Mouse (Mus musculus) brain, embryonic 14.5 days (tissue): ENCODE measurements at regions not wholly inside any gene's neighbourhood (a gene's known extent, or its start where the extent isn't known, plus 50 kb on each side); places are given as distances from the start of the nearest gene placed in this dataset.

Source experiments
- DNase-seq: peaks from one replicate; pipeline ENCODE4 v3.0.0-alpha.2; 2011; ENCODE audit warnings: low read depth
- CTCF ChIP-seq: fragments of 200-500 bp; IDR thresholded peaks from 2 replicates; pipeline ENCODE4 v1.5.1; 2012; ENCODE audit warnings: inconsistent platforms, mild to moderate bottlenecking, moderate library complexity, borderline replicate concordance; ENCODE audit not compliant: insufficient read depth, insufficient read length; ENCODE audit errors: extremely low read depth
- POLR2A ChIP-seq: fragments of 200-500 bp; IDR thresholded peaks from 2 replicates; pipeline ENCODE4 v1.6.1; 2012; ENCODE audit warnings: mild to moderate bottlenecking, inconsistent platforms, borderline replicate concordance; ENCODE audit not compliant: poor library complexity, insufficient read depth, insufficient read length, severe bottlenecking; ENCODE audit errors: extremely low read depth

- TF ChIP-seq POLR2A: no peak
- no peak for TF ChIP-seq CTCF
- DNase-seq: no peak
Observed at GRCm38 (mm10) chr13:51303112-51303511, 105.3 kb upstream of the S1pr3 start.

GRCm38 (mm10) chr13:51304631-51305030, 103.8 kb upstream of the S1pr3 start:
- DNase-seq: peak; percentile 60
- TF ChIP-seq CTCF: no peak

GRCm38 (mm10) chr13:51309446-51309845, 99.0 kb upstream of the S1pr3 start:
- no peak for TF ChIP-seq POLR2A
- no peak for TF ChIP-seq CTCF
- DNase-seq: no peak

- no peak for DNase-seq
- TF ChIP-seq POLR2A (no peak), CTCF (no peak)
Observed at GRCm38 (mm10) chr13:51310041-51310440, 98.4 kb upstream of the S1pr3 start.

GRCm38 (mm10) chr13:51311679-51312255, 96.7 kb upstream of the S1pr3 start:
- no peak for TF ChIP-seq CTCF
- no peak for TF ChIP-seq POLR2A
- peak; percentile 23 for DNase-seq

- DNase-seq: peak; percentile 21
- no peak for TF ChIP-seq POLR2A
- TF ChIP-seq CTCF: no peak
Observed at GRCm38 (mm10) chr13:51313129-51313850, 95.1 kb upstream of the S1pr3 start.

GRCm38 (mm10) chr13:51314541-51314977, 93.9 kb upstream of the S1pr3 start:
- peak; percentile 94 for DNase-seq
- TF ChIP-seq POLR2A (no peak), CTCF (no peak)

GRCm38 (mm10) chr13:51315008-51315778, 93.2 kb upstream of the S1pr3 start:
- DNase-seq: peak; percentile 62
- TF ChIP-seq POLR2A: no peak
- no peak for TF ChIP-seq CTCF

- TF ChIP-seq POLR2A (no peak), CTCF (no peak)
Observed at GRCm38 (mm10) chr13:51315779-51316041, 92.7 kb upstream of the S1pr3 start.

GRCm38 (mm10) chr13:51323058-51323715, 85.3 kb upstream of the S1pr3 start:
- DNase-seq: no peak
- TF ChIP-seq CTCF (no peak), POLR2A (no peak)

More at GRCm38 (mm10) chr13:51315779-51316041, 92.7 kb upstream of the S1pr3 start:
- no peak for DNase-seq

GRCm38 (mm10) chr13:51324714-51325113, 83.7 kb upstream of the S1pr3 start:
- no peak for DNase-seq
- TF ChIP-seq POLR2A (no peak), CTCF (no peak)
